Mouse (Mus musculus): ENCODE data around the gene Rfc1. TPM values are rescaled to one million over a fixed set of nuclear protein-coding genes. Genes with fewer than 3 reads are reported as not detected.
A peak's percentile ranks its signal among the peaks of the same experiment; 100 is the strongest.

The Rfc1 gene
- polyA plus RNA-seq, 1 experiment, result 10.9 TPM

DNA sequence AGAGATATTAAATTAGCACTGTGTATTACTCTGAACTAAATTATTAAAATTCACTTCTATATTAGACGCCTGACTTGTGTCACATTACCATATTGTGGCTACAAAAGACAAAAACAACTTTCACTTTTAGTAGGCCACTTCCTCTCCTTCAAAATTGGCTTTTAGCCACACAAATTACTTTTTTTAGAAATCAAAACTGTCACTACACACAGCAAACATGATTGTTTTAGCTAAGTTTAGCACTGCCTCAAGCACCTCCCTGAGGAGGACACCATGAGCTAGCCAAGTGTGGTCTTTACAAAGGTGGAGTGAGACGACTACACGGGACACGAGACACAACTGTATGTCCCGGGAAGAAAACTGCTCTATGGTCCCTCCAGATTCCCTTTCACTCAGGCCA is 9.3 kb downstream of the Rfc1 start:
- Histone ChIP-seq H3K4me1 (ENCODE audit: control insufficient read depth, insufficient read depth, low read length) (peaks cover 7% of the 10 kb centered on the region; the same call in 1 of the 2 replicates), H3K36me3 (ENCODE audit: control insufficient read depth, insufficient read depth, low read length) (no peaks in the 10 kb centered on the region), H3K27ac (ENCODE audit: insufficient read depth, low read depth, low read length) (peak overlapping the region; percentile 72; the same call in 1 of the 2 replicates), H3K4me3 (ENCODE audit: insufficient read depth, low read depth, low read length) (peak overlapping the region; percentile 33; the same call in 1 of the 2 replicates), H3K27me3 (replicated peaks; ENCODE audit: control insufficient read depth, insufficient read depth, low read length) (no peaks in the 10 kb centered on the region)
- 54% methylated on average over 5 of the region's 5 CpGs for WGBS
- DNase-seq, result peak; percentile 49
- TF ChIP-seq CTCF (conservative IDR thresholded peaks at IDR 0.05; ENCODE audit: insufficient read depth, insufficient read length, low read depth, low read length) (no peak), POLR2A (IDR thresholded peaks at IDR 0.05; ENCODE audit: low read depth, low read length) (no peak)

GRCm38 (mm10) chr5:65324758-65325355 is 10.6 kb downstream of the Rfc1 start:
- DNase-seq, result peak; percentile 68
- WGBS, result 56% methylated on average over 3 of the region's 3 CpGs
- H3K4me1 ChIP-seq (ENCODE audit: control insufficient read depth, insufficient read depth, low read length), result peaks cover 7% of the 10 kb centered on the region; the same call in 1 of the 2 replicates
- H3K27me3 ChIP-seq (replicated peaks; ENCODE audit: control insufficient read depth, insufficient read depth, low read length), result no peaks in the 10 kb centered on the region
- TF ChIP-seq CTCF (conservative IDR thresholded peaks at IDR 0.05; ENCODE audit: insufficient read depth, insufficient read length, low read depth, low read length) (no peak), POLR2A (IDR thresholded peaks at IDR 0.05; ENCODE audit: low read depth, low read length) (no peak)
- no peak overlapping the region for H3K4me3 ChIP-seq (ENCODE audit: insufficient read depth, low read depth, low read length)
- no peak overlapping the region for H3K27ac ChIP-seq (ENCODE audit: insufficient read depth, low read depth, low read length)
- H3K36me3 ChIP-seq (ENCODE audit: control insufficient read depth, insufficient read depth, low read length), result no peaks in the 10 kb centered on the region

DNA sequence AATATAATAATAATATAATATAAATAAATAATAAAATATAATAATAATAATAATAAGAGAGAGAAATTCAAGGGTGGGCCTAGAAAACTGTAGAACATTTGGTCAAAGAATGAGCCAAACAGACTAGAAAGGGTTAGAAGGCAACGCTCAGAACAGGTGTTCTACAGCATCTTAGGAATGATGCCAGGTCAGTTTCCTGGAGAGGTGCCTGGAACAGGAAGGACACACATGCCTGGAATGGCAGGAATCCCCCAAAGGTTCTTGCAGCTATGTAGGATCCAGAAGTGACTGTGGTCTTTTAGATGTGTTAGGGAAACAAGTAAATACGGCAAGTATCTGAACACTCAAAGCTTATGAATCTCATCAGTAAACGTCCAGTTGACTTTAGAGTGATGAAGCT is 11.2 kb downstream of the Rfc1 start:
- peaks cover 7% of the 10 kb centered on the region; the same call in 1 of the 2 replicates for H3K4me1 ChIP-seq (ENCODE audit: control insufficient read depth, insufficient read depth, low read length)
- H3K27ac ChIP-seq (ENCODE audit: insufficient read depth, low read depth, low read length), result no peak overlapping the region
- no peaks in the 10 kb centered on the region for H3K36me3 ChIP-seq (ENCODE audit: control insufficient read depth, insufficient read depth, low read length)
- H3K27me3 ChIP-seq (replicated peaks; ENCODE audit: control insufficient read depth, insufficient read depth, low read length), result no peaks in the 10 kb centered on the region
- no peak for TF ChIP-seq CTCF (conservative IDR thresholded peaks at IDR 0.05; ENCODE audit: insufficient read depth, insufficient read length, low read depth, low read length)
- no peak for TF ChIP-seq POLR2A (IDR thresholded peaks at IDR 0.05; ENCODE audit: low read depth, low read length)
- no peak overlapping the region for H3K4me3 ChIP-seq (ENCODE audit: insufficient read depth, low read depth, low read length)
- WGBS, result 54% methylated on average over 3 of the region's 3 CpGs
- peak; percentile 23 for DNase-seq

DNA sequence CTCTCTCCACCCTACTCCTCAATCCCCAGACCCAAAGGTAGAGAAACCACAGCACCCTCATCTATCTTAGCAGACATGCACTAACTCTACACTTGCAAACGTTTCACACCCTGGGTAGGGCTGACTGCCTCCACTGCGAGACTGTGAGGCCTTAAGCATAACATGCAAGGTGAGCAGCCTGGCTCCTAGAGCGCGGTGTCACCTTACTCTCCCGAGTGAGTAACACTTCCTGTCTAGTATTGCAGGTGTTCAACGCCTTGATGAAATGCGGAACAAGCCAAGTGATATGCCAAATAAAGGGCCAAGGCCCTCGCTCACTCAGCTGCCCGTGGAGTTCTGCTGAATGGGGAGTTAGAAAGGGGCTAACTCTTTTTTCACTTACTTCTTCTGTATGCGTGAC is 13.3 kb downstream of the Rfc1 start:
- DNase-seq, result no peak
- Histone ChIP-seq H3K4me1 (ENCODE audit: control insufficient read depth, insufficient read depth, low read length) (peaks cover 7% of the 10 kb centered on the region; the same call in 1 of the 2 replicates), H3K4me3 (ENCODE audit: insufficient read depth, low read depth, low read length) (no peak overlapping the region), H3K36me3 (ENCODE audit: control insufficient read depth, insufficient read depth, low read length) (no peaks in the 10 kb centered on the region; the same call in 1 of the 2 replicates), H3K27me3 (replicated peaks; ENCODE audit: control insufficient read depth, insufficient read depth, low read length) (no peaks in the 10 kb centered on the region), H3K27ac (ENCODE audit: insufficient read depth, low read depth, low read length) (no peak overlapping the region)
- no peak for TF ChIP-seq POLR2A (IDR thresholded peaks at IDR 0.05; ENCODE audit: low read depth, low read length)
- no peak for TF ChIP-seq CTCF (conservative IDR thresholded peaks at IDR 0.05; ENCODE audit: insufficient read depth, insufficient read length, low read depth, low read length)
- 50% methylated on average over 10 of the region's 10 CpGs for WGBS

DNA sequence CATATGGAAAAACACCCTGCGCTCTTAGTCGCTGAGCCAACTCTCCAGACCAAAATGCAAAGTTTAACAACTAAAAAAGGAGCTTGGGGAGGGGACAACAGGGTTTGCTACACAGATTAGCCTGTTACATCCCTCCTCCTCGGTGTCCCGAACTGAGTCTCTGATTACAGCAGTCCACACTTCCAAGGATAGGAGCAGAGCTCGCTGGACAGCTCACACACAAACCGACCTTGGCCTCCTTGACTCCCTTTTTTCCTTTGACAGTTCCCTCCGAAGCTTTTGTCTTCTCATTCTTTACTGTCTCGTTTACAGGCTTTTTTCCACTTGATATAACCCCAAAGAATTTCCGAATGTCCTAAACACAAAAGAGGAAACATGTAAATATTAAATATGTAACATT is 16.3 kb downstream of the Rfc1 start:
- no peak for TF ChIP-seq CTCF (conservative IDR thresholded peaks at IDR 0.05; ENCODE audit: insufficient read depth, insufficient read length, low read depth, low read length)
- TF ChIP-seq POLR2A (IDR thresholded peaks at IDR 0.05; ENCODE audit: low read depth, low read length), result no peak
- no peak overlapping the region for H3K27ac ChIP-seq (ENCODE audit: insufficient read depth, low read depth, low read length)
- DNase-seq, result no peak
- 80% methylated on average over 9 of the region's 9 CpGs for WGBS
- H3K36me3 ChIP-seq (ENCODE audit: control insufficient read depth, insufficient read depth, low read length), result no peaks in the 10 kb centered on the region; the same call in 1 of the 2 replicates
- no peak overlapping the region for H3K4me3 ChIP-seq (ENCODE audit: insufficient read depth, low read depth, low read length)
- no peaks in the 10 kb centered on the region for H3K27me3 ChIP-seq (replicated peaks; ENCODE audit: control insufficient read depth, insufficient read depth, low read length)
- H3K4me1 ChIP-seq (ENCODE audit: control insufficient read depth, insufficient read depth, low read length), result peaks cover under 1% of the 10 kb centered on the region; the same call in 1 of the 2 replicates

DNA sequence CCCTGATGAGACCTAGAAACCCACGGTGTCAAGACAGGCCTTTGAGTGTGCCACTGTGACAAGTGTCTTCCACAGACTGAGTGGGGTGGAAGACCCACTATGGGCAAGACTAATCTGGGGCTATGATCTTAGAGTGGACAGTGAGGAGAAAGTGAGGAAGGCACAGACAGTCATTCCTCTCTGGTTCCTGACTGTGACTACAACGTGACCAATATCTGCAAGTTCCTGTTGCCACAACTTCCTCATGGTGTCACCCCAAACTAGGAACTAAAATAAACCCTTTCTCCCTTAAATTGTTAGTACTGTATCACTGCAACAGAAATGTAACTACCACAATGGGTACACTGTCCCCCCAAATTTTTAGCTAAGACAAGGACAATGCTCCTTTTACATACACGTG is 26.6 kb downstream of the Rfc1 start:
- Histone ChIP-seq H3K4me1 (ENCODE audit: control insufficient read depth, insufficient read depth, low read length) (no peaks in the 10 kb centered on the region), H3K27ac (ENCODE audit: insufficient read depth, low read depth, low read length) (no peak overlapping the region), H3K36me3 (ENCODE audit: control insufficient read depth, insufficient read depth, low read length) (no peaks in the 10 kb centered on the region; the same call in 1 of the 2 replicates), H3K27me3 (replicated peaks; ENCODE audit: control insufficient read depth, insufficient read depth, low read length) (no peaks in the 10 kb centered on the region), H3K4me3 (ENCODE audit: insufficient read depth, low read depth, low read length) (no peak overlapping the region)
- TF ChIP-seq POLR2A (IDR thresholded peaks at IDR 0.05; ENCODE audit: low read depth, low read length) (no peak), CTCF (conservative IDR thresholded peaks at IDR 0.05; ENCODE audit: insufficient read depth, insufficient read length, low read depth, low read length) (no peak)
- no peak for DNase-seq
- WGBS, result 95% methylated on average over 3 of the region's 3 CpGs

GRCm38 (mm10) chr5:65308208-65308607 is 27.3 kb downstream of the Rfc1 start:
- Histone ChIP-seq H3K4me1 (ENCODE audit: control insufficient read depth, insufficient read depth, low read length) (no peaks in the 10 kb centered on the region), H3K27ac (ENCODE audit: insufficient read depth, low read depth, low read length) (no peak overlapping the region), H3K36me3 (ENCODE audit: control insufficient read depth, insufficient read depth, low read length) (no peaks in the 10 kb centered on the region; the same call in 1 of the 2 replicates), H3K27me3 (replicated peaks; ENCODE audit: control insufficient read depth, insufficient read depth, low read length) (no peaks in the 10 kb centered on the region), H3K4me3 (ENCODE audit: insufficient read depth, low read depth, low read length) (no peak overlapping the region)
- TF ChIP-seq POLR2A (IDR thresholded peaks at IDR 0.05; ENCODE audit: low read depth, low read length), result no peak
- TF ChIP-seq CTCF (conservative IDR thresholded peaks at IDR 0.05; ENCODE audit: insufficient read depth, insufficient read length, low read depth, low read length), result no peak
- WGBS, result 95% methylated on average over 7 of the region's 7 CpGs
- no peak for DNase-seq
